Mouse (Mus musculus) liver, adult 2 months (tissue): ENCODE measurements around the gene Myl6. TPM values are rescaled to one million over a fixed set of nuclear protein-coding genes. Genes with fewer than 3 reads are reported as not detected.

Experiments used
- DNase-seq: peaks from one replicate; pipeline ENCODE4 v3.0.0-alpha.2; 2011; ENCODE audit warnings: low read depth, low spot score; ENCODE audit errors: extremely low read depth
- H3K27ac ChIP-seq: fragments of 200-500 bp; replicated peaks from 2 replicates; pipeline ENCODE4 v1.5.1; 2012; ENCODE audit warnings: low read depth, mild to moderate bottlenecking, control low read depth, inconsistent platforms, low read length; ENCODE audit not compliant: insufficient read depth
- H3K27me3 ChIP-seq: fragments of 200-500 bp; 2 replicates; pipeline ENCODE4 v1.6.1; 2012; ENCODE audit warnings: mild to moderate bottlenecking, moderate library complexity, low read length, inconsistent platforms; ENCODE audit not compliant: control insufficient read depth, insufficient read depth
- H3K36me3 ChIP-seq: fragments of 200-500 bp; 2 replicates; pipeline ENCODE4 v1.6.1; 2012; ENCODE audit warnings: low read length, inconsistent platforms; ENCODE audit not compliant: control insufficient read depth, insufficient read depth
- H3K4me1 ChIP-seq: fragments of 200-500 bp; 2 replicates; pipeline ENCODE4 v1.6.1; 2011; ENCODE audit warnings: low read length; ENCODE audit not compliant: control insufficient read depth, insufficient read depth
- H3K4me3 ChIP-seq: fragments of 200-500 bp; 2 replicates; pipeline ENCODE4 v1.5.1; 2011; ENCODE audit warnings: low read depth, mild to moderate bottlenecking, control low read depth, low read length, moderate library complexity; ENCODE audit not compliant: insufficient read depth
- H3K79me2 ChIP-seq: fragments of 200-500 bp; 2 replicates; pipeline ENCODE4 v1.6.1; 2012; ENCODE audit warnings: inconsistent platforms, mild to moderate bottlenecking, low read length, moderate library complexity; ENCODE audit not compliant: control insufficient read depth, insufficient read depth
- H3K9ac ChIP-seq: fragments of 200-500 bp; 2 replicates; pipeline ENCODE4 v1.6.1; 2012; ENCODE audit warnings: low read depth, mild to moderate bottlenecking, control low read depth, inconsistent platforms, low read length
- CTCF ChIP-seq: fragments of 200-500 bp; IDR thresholded peaks from 2 replicates; pipeline ENCODE4 v1.5.1; 2011; ENCODE audit warnings: low read depth, low read length, control low read depth
- POLR2A ChIP-seq: fragments of 200-500 bp; IDR thresholded peaks from 2 replicates; pipeline ENCODE4 v1.6.1; 2011; ENCODE audit warnings: low read length, control low read depth; ENCODE audit not compliant: insufficient read depth; ENCODE audit errors: extremely low read depth
- WGBS: fragments of 180-500 bp; shearing (Covaris S2); methylation state at CpG from one replicate; pipeline ENCODE4 v1.1.7; 2018; 5-methylcytosine and 5-hydroxymethylcytosine counted together
- polyA plus RNA-seq: library from polyadenylated mRNA; depleted of rRNA; stranded (reverse); fragments of >200 nt; gene quantifications from 2 replicates; pipeline ENCODE4 v1.2.3, GENCODE M21; 2012
- total RNA-seq: library from RNA; depleted of rRNA; stranded (reverse); fragments of >200 nt; gene quantifications from 2 replicates; pipeline ENCODE4 v1.2.3, GENCODE M21; 2014

The Myl6 gene
- total and polyA plus RNA-seq, 2 experiments, result 556 to 575 TPM

- Histone ChIP-seq H3K27ac (no peak overlapping the region), H3K79me2 (no peaks in the 10 kb centered on the region; the same call in 1 of the 2 replicates), H3K27me3 (no peaks in the 10 kb centered on the region), H3K4me1 (no peaks in the 10 kb centered on the region), H3K36me3 (peaks cover 7% of the 10 kb centered on the region; the same call in 1 of the 2 replicates), H3K4me3 (no peak overlapping the region), H3K9ac (no peak overlapping the region)
- no peak for DNase-seq
- no peak for TF ChIP-seq CTCF
- TF ChIP-seq POLR2A, result no peak
- 94% methylated on average over 12 of the region's 12 CpGs for WGBS
These were observed 17.8 kb upstream of the Myl6 start for GRCm38 (mm10) chr10:128511761-128512160.

GRCm38 (mm10) chr10:128511189-128511588 is 17.2 kb upstream of the Myl6 start:
- Histone ChIP-seq H3K79me2 (no peaks in the 10 kb centered on the region; the same call in 1 of the 2 replicates), H3K27ac (no peak overlapping the region)

GRCm38 (mm10) chr10:128510301-128510700 is 16.4 kb upstream of the Myl6 start:
- H3K79me2 ChIP-seq, result peaks cover 4% of the 10 kb centered on the region; the same call in 1 of the 2 replicates
- no peak for DNase-seq
- H3K4me3 ChIP-seq, result no peak overlapping the region
- H3K27me3 ChIP-seq, result no peaks in the 10 kb centered on the region
- no peak overlapping the region for H3K9ac ChIP-seq
- 94% methylated on average over 11 of the region's 11 CpGs for WGBS
- H3K36me3 ChIP-seq, result peaks cover 5% of the 10 kb centered on the region; the same call in 1 of the 2 replicates
- H3K27ac ChIP-seq, result no peak overlapping the region
- TF ChIP-seq CTCF (no peak), POLR2A (no peak)
- no peaks in the 10 kb centered on the region for H3K4me1 ChIP-seq

More at GRCm38 (mm10) chr10:128511189-128511588, 17.2 kb upstream of the Myl6 start:
- peaks cover 7% of the 10 kb centered on the region; the same call in 1 of the 2 replicates for H3K36me3 ChIP-seq
- H3K27me3 ChIP-seq, result no peaks in the 10 kb centered on the region
- TF ChIP-seq POLR2A (no peak), CTCF (no peak)
- H3K4me1 ChIP-seq, result no peaks in the 10 kb centered on the region
- H3K4me3 ChIP-seq, result no peak overlapping the region
- no peak overlapping the region for H3K9ac ChIP-seq
- no peak for DNase-seq
- WGBS, result 83% methylated on average over 9 of the region's 9 CpGs

GRCm38 (mm10) chr10:128509831-128510230 is 15.9 kb upstream of the Myl6 start:
- peaks cover 5% of the 10 kb centered on the region; the same call in 1 of the 2 replicates for H3K36me3 ChIP-seq
- DNase-seq, result no peak
- no peaks in the 10 kb centered on the region for H3K27me3 ChIP-seq
- H3K4me1 ChIP-seq, result no peaks in the 10 kb centered on the region
- no peak overlapping the region for H3K27ac ChIP-seq
- 69% methylated on average over 4 of the region's 4 CpGs for WGBS
- no peak overlapping the region for H3K4me3 ChIP-seq
- H3K79me2 ChIP-seq, result peaks cover 4% of the 10 kb centered on the region; the same call in 1 of the 2 replicates
- no peak overlapping the region for H3K9ac ChIP-seq
- no peak for TF ChIP-seq POLR2A
- no peak for TF ChIP-seq CTCF

- Histone ChIP-seq H3K79me2 (peaks cover 4% of the 10 kb centered on the region; the same call in 1 of the 2 replicates), H3K4me1 (peaks cover 3% of the 10 kb centered on the region), H3K4me3 (no peak overlapping the region), H3K9ac (no peak overlapping the region), H3K36me3 (peaks cover 5% of the 10 kb centered on the region; the same call in 1 of the 2 replicates), H3K27me3 (no peaks in the 10 kb centered on the region), H3K27ac (no peak overlapping the region)
- TF ChIP-seq POLR2A (no peak), CTCF (no peak)
- no peak for DNase-seq
- WGBS, result 91% methylated on average over 9 of the region's 9 CpGs
These were observed 15.3 kb upstream of the Myl6 start for GRCm38 (mm10) chr10:128509203-128509602.

DNA sequence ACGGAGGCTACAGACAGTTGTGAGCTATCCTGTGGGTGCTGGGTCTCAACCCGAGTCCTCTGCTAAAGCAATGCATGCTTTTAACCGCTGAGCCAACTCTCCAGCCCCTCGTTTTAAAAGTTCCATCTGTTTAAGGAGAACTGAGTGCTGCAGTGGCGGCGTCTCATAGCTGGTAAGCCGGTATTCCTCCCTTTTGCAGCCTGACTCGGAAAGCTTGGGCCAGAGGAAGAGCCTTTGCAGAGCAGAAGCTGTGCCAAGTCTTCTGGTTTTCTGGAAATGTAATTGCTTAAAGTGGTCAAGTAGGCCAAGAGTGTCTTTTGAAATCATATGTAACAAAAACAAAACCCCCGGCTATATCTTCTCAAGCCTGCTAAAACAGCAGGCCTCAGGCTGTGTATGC is 14.3 kb upstream of the Myl6 start:
- peaks cover 4% of the 10 kb centered on the region; the same call in 1 of the 2 replicates for H3K79me2 ChIP-seq
- 87% methylated on average over 9 of the region's 9 CpGs for WGBS
- TF ChIP-seq CTCF (no peak), POLR2A (no peak)
- H3K4me3 ChIP-seq, result no peak overlapping the region
- no peak for DNase-seq
- H3K27ac ChIP-seq, result no peak overlapping the region
- peaks cover 3% of the 10 kb centered on the region for H3K4me1 ChIP-seq
- H3K36me3 ChIP-seq, result peaks cover 2% of the 10 kb centered on the region; the same call in 1 of the 2 replicates
- no peak overlapping the region for H3K9ac ChIP-seq
- no peaks in the 10 kb centered on the region for H3K27me3 ChIP-seq
